Mouse (Mus musculus) hindbrain, embryonic 11.5 days (tissue): ENCODE results near the gene Clpx. TPM values are rescaled to one million over a fixed set of nuclear protein-coding genes. Genes with fewer than 3 reads are reported as not detected.

ENCODE experiments used
- ATAC-seq: fragments of 200-750 bp; cut with Nextera tagmentation; 2 replicates; pipeline ENCODE4 v1.8.0; 2017; ENCODE audit warnings: mild to moderate bottlenecking, moderate TSS enrichment, moderate library complexity; ENCODE audit not compliant: low FRiP score
- DNase-seq: peaks from one replicate; pipeline ENCODE4 v3.0.0-alpha.2; 2015; ENCODE audit warnings: low spot score
- H3K27ac ChIP-seq: fragments of 300-500 bp; sonication (generic); 2 replicates; pipeline ENCODE4 v1.5.1; 2014; ENCODE audit warnings: mild to moderate bottlenecking, low read depth, low read length
- H3K27me3 ChIP-seq: fragments of 300-500 bp; sonication (generic); 2 replicates; pipeline ENCODE4 v1.6.1; 2014; ENCODE audit warnings: mild to moderate bottlenecking, low read length, moderate library complexity, mixed read lengths; ENCODE audit not compliant: control insufficient read depth, insufficient read depth
- H3K36me3 ChIP-seq: fragments of 300-500 bp; sonication (generic); 2 replicates; pipeline ENCODE4 v1.6.1; 2014; ENCODE audit warnings: mild to moderate bottlenecking, low read length, moderate library complexity, mixed read lengths; ENCODE audit not compliant: control insufficient read depth, insufficient read depth
- H3K4me1 ChIP-seq: fragments of 300-500 bp; sonication (generic); replicated peaks from 2 replicates; pipeline ENCODE4 v1.6.1; 2014; ENCODE audit warnings: low read length, mixed read lengths; ENCODE audit not compliant: control insufficient read depth, insufficient read depth
- H3K4me2 ChIP-seq: fragments of 300-500 bp; sonication (generic); replicated peaks from 2 replicates; pipeline ENCODE4 v1.6.1; 2014; ENCODE audit warnings: mild to moderate bottlenecking, low read depth, low read length
- H3K4me3 ChIP-seq: fragments of 300-500 bp; sonication (generic); 2 replicates; pipeline ENCODE4 v1.5.1; 2014; ENCODE audit warnings: low read depth, low read length
- H3K9ac ChIP-seq: fragments of 300-500 bp; sonication (generic); 2 replicates; pipeline ENCODE4 v1.6.1; 2014; ENCODE audit warnings: low read depth, low read length
- H3K9me3 ChIP-seq: fragments of 300-500 bp; sonication (generic); 2 replicates; pipeline ENCODE4 v1.6.1; 2016; ENCODE audit warnings: low read length; ENCODE audit not compliant: control insufficient read depth
- WGBS: fragments of 180-500 bp; shearing (Covaris S2); extraction: QIAGEN DNeasy Blood & Tissue Kit; methylation state at CpG from one replicate; pipeline ENCODE4 v1.1.7; 2014; 5-methylcytosine and 5-hydroxymethylcytosine counted together
- polyA plus RNA-seq: library from polyadenylated mRNA; unstranded; fragments of >200 nt; fragmentation: Nextera tagmentation; extraction: Ambion mirVana; gene quantifications from 2 replicates; pipeline ENCODE4 v1.2.1, GENCODE M21; 2014

Gene Clpx
- polyA plus RNA-seq, 1 experiment from 2014 or later = 47.5 TPM

DNA sequence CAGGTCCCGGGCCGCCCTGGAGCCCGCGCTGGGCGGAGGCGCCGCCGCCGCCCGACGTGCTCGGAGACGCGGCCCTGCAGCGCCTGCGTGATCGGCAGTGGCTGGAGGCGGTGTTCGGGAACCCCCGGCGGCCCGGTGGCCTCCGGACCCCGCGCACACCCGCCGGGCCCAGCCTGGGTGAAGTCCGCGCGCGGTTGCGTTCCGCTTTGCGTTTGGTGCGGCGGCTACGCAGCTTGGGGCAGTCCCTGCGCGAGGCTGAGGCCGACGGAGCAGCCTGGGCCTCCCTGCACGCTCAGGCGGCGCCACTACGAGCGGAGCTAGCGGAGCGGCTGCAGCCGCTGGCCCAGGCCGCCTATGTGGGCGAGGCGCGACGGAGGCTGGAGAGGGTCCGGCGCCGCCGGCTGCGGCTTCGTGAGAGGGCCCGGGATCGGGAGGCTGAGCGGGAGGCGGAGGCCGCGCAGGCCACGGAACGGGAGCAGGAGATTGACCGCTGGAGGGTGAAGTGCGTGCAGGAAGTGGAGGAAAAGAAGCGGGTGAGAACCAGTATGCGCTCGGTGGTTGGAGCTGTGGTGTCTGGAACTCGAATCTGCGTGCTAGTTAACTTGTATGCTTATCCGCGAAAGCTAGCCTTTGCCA, 52.5 kb downstream of the Clpx start:
- Histone ChIP-seq H3K4me2 (peak overlapping the region; percentile 95), H3K4me1 (peaks cover 8% of the 10 kb centered on the region; the same call in 1 of the 2 replicates), H3K36me3 (no peaks in the 10 kb centered on the region), H3K4me3 (peak overlapping the region; percentile 99), H3K27ac (peak overlapping the region; percentile 93), H3K9ac (peak overlapping the region; percentile 98), H3K9me3 (no peaks in the 10 kb centered on the region), H3K27me3 (no peaks in the 10 kb centered on the region)
- peak; percentile 64 for ATAC-seq
- under 1% methylated on average over 71 of the region's 77 CpGs for WGBS
- DNase-seq = peak; percentile 62

DNA sequence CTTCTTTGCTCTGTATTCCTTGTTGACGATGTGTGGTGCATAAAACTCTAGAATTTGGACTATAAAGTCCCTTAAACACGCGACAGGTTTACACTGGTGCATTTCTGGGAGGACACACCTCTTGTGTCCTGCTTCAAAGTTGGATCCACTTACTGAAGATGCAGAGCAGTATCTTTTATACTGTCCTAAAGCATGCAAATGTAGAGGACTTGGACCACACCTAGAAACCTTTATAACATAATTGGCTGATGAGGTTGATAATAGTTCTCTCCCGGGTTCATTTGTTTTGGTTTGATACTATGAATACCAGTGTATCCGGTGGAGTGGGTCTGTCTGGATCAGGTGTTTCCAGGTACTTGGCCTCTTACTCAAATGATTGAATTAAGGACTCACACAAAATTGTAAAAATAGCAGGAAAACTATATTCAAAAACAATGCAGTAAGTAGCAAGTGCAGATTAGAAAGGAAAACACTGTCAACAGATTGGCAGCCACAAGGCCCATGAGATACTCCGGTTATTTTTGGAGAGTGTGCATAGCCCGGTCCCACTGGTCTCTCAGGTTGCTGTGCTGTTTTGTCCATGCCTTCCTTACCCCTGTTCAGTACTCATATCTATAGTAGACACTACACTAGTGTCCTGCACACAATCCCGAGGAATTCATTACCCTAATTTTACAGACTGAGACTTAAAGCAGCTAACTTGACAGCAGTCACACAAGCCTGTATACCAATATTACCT, 53.2 kb downstream of the Clpx start:
- ATAC-seq (no peak), DNase-seq (no peak)
- Histone ChIP-seq H3K4me3 (peak overlapping the region; percentile 99), H3K4me1 (peaks cover 8% of the 10 kb centered on the region; the same call in 1 of the 2 replicates), H3K27me3 (no peaks in the 10 kb centered on the region), H3K4me2 (peak overlapping the region; percentile 95), H3K9me3 (no peaks in the 10 kb centered on the region), H3K9ac (peak overlapping the region; percentile 98), H3K36me3 (no peaks in the 10 kb centered on the region), H3K27ac (no peak overlapping the region)
- 51% methylated on average over 8 of the region's 8 CpGs for WGBS

DNA sequence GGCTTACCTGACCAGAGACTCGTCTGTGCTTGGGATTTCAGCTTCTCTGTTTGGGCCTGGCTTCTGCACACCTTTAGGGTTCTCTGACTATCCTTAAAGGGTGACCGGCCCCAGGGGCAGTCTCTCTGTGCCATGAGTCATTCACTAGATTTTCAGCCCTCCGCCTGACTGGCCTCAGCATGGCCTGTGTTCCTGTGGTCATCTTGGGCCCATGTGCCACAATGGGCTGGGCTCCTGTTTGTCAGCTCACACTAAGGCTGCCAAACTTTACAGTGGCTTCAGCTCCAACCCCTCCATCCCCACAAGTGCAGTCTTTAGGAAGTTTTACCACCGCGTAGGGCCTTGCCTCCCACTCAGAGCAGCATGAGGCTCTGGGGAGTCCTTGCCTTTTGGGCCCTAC, 59.2 kb downstream of the Clpx start:
- Histone ChIP-seq H3K9ac (no peak overlapping the region), H3K4me3 (no peak overlapping the region), H3K36me3 (0 out of 2 replicates have a peak, but pooled peaks cover 3% of the 10 kb centered on the region), H3K27me3 (no peaks in the 10 kb centered on the region), H3K9me3 (no peaks in the 10 kb centered on the region), H3K27ac (no peak overlapping the region), H3K4me1 (no peaks in the 10 kb centered on the region), H3K4me2 (no peak overlapping the region)
- WGBS = 87% methylated on average over 5 of the region's 5 CpGs
- DNase-seq = no peak
- ATAC-seq = no peak

DNA sequence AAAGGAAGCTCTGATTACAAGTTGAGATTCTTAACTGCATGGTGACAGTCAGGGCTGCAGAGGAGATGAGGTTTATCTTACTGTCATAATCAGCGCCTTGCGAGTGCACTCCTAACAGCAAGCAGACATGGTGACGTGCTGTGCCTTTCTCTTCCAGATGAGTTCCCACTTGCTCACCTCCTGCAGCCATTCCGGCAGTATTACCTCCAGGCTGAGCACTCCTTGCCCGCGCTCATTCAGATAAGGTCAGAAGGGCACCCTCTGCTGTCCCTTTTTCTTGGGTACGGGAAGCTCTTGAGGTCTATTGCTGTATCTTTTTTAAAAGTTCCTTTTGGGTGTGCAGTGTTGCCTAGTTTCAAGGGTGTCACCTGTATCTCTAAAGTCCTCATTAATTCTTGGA, 62.5 kb downstream of the Clpx start:
- H3K27me3 ChIP-seq = no peaks in the 10 kb centered on the region
- no peaks in the 10 kb centered on the region for H3K9me3 ChIP-seq
- 86% methylated on average over 7 of the region's 7 CpGs for WGBS
- H3K4me3 ChIP-seq = no peak overlapping the region
- no peak overlapping the region for H3K9ac ChIP-seq
- no peak for ATAC-seq
- no peak overlapping the region for H3K27ac ChIP-seq
- H3K36me3 ChIP-seq = peaks cover 8% of the 10 kb centered on the region; the same call in 1 of the 2 replicates
- H3K4me2 ChIP-seq = no peak overlapping the region
- no peak for DNase-seq
- H3K4me1 ChIP-seq = no peaks in the 10 kb centered on the region

DNA sequence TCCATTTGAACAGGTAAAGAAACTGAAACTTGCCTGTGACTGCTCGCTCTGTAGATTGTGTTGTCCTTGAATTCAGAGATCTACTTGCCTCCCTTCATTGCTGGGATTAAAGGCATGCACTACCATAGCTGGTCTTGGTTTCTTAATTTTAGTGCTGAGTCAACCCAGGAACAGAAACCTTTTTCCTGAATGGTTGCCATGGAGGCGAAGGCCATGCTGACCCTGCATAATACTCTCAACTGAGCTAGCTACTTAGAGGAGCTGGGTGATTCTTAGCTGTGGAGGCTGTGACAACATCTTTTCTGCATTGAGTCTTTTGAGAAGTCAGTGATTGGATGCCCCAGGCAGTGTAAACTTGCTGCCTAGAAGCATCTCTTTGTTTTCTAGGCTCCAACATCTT, 62.9 kb downstream of the Clpx start:
- H3K36me3 ChIP-seq = peaks cover 8% of the 10 kb centered on the region; the same call in 1 of the 2 replicates
- 95% methylated on average over 2 of the region's 2 CpGs for WGBS
- ATAC-seq = no peak

DNA sequence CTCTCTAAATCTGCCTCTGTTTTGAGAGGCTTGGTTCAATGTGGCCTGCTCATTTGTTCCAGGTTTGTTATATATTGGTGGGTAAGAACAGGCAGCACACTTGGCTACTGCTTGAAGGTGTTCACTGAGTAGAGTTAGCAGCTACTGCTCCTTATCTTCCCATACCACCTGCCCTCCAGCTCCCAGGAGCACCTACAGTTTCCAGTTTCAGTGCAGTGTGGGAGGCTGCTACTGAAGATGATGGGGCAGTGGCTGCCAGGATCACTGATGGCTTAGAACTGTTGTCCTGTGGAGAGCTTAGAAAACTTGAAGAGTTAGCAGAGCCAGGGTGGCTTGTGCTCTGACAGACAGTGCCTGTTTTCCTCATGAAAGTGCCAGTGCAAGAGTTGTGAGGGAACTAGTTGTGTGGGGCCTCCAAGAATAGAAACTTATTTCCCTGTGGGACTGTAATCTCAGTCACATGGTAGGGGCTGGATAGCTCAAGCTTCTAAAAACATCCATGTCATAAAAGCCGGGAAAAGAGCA, 65.0 kb downstream of the Clpx start:
- Histone ChIP-seq H3K9me3 (no peaks in the 10 kb centered on the region), H3K36me3 (peaks cover 8% of the 10 kb centered on the region; the same call in 1 of the 2 replicates), H3K4me1 (no peaks in the 10 kb centered on the region), H3K4me2 (no peak overlapping the region), H3K27ac (no peak overlapping the region), H3K4me3 (no peak overlapping the region), H3K9ac (no peak overlapping the region), H3K27me3 (no peaks in the 10 kb centered on the region)
- DNase-seq (no peak), ATAC-seq (no peak)
- WGBS = 93% methylated on average over 1 of the region's 1 CpGs

More for the DNA sequence above, 62.9 kb downstream of the Clpx start:
- DNase-seq = no peak
- no peaks in the 10 kb centered on the region for H3K9me3 ChIP-seq
- no peak overlapping the region for H3K4me3 ChIP-seq
- H3K27me3 ChIP-seq = no peaks in the 10 kb centered on the region
- no peak overlapping the region for H3K4me2 ChIP-seq
- H3K9ac ChIP-seq = no peak overlapping the region
- no peak overlapping the region for H3K27ac ChIP-seq
- H3K4me1 ChIP-seq = no peaks in the 10 kb centered on the region

DNA sequence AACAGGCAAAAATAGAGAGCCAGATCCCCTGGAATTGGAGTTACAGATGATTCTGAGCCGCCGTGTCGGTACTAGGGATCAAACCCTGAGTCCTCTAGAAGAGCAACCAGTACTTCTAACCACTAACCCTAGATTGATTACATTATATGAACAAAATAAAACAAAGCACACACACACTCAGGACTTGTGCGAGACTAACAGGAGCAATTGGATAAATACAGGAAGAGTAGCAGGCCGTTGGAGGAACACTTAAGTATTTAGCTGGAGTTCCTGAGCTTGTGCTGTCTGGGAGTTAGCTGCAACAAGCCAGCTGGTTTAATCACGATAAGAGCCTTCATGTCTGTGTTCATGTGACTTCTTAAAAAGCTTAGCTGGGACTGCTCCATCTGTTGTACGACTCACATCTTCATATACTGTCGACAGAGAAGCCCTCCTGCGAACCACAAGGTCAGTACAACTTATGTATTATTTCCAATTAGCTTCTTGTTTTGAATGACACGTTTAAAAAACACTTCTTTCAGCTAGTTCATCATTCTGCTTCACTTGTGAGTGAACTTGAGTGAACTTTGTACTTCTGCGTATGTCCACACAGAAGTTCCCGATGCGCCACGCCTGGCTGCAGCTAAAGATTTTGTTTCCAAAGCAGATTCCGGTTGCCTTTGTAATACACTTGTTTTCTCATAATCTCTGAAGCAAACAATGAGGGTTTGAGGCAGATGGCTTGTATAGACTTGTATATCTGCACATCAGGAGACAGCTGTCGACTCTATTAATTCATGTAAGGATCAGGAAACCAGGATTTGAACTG, 66.8 kb downstream of the Clpx start, which contains the start of gene Ubap1l:
Gene Ubap1l, plus strand, starts transcription at position 401 of the 808 bp plus-strand sequence.
- Histone ChIP-seq H3K4me3 (no peak within 1 kb of the TSS), H3K4me1 (no peaks in the 10 kb centered on the region), H3K4me2 (no peak within 1 kb of the TSS), H3K9me3 (no peaks in the 10 kb centered on the region), H3K9ac (no peak within 1 kb of the TSS), H3K27me3 (no peaks in the 10 kb centered on the region), H3K36me3 (peaks cover 8% of the 10 kb centered on the region; the same call in 1 of the 2 replicates), H3K27ac (no peak within 1 kb of the TSS)
- WGBS = 91% methylated on average over 16 of the region's 16 CpGs
- no peak for ATAC-seq
- DNase-seq = no peak

DNA sequence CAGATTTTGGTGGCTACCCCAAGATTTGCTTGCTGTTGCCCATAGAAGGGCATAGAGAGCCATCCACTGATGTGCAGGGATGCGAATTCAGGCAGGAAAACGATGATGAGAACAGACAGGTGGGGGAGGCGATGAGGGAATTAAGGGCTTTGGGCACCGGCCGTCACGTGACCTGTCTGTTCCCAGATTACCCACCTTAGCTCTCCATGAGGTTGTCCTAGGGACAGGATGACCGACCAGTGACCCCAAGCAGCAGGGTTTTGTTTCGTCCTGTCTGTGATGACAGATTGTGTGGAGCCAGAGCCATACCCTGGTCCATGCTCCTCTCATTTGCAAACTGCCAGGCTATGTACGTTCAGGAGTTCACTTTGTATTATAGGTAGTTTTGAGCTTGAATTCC, 69.6 kb downstream of the Clpx start:
- Histone ChIP-seq H3K36me3 (peaks cover 2% of the 10 kb centered on the region; the same call in 1 of the 2 replicates), H3K4me1 (no peaks in the 10 kb centered on the region), H3K9ac (no peak overlapping the region), H3K9me3 (no peaks in the 10 kb centered on the region), H3K4me3 (no peak overlapping the region), H3K27ac (no peak overlapping the region), H3K4me2 (no peak overlapping the region), H3K27me3 (no peaks in the 10 kb centered on the region)
- WGBS = 57% methylated on average over 9 of the region's 9 CpGs
- DNase-seq = no peak
- ATAC-seq = no peak
